Mouse (Mus musculus) liver, postnatal 0 days (tissue): ENCODE data around the gene Prkcd.

ENCODE experiments used
- CTCF ChIP-seq: sonication (generic); IDR thresholded peaks from 2 replicates; pipeline ENCODE4 v1.5.1; 2016; ENCODE audit warnings: antibody characterized with exemption, low read depth
- EP300 ChIP-seq: IDR thresholded peaks from 2 replicates; pipeline ENCODE4 v1.6.1; 2016; ENCODE audit warnings: antibody characterized with exemption, low read depth, mild to moderate bottlenecking

DNA sequence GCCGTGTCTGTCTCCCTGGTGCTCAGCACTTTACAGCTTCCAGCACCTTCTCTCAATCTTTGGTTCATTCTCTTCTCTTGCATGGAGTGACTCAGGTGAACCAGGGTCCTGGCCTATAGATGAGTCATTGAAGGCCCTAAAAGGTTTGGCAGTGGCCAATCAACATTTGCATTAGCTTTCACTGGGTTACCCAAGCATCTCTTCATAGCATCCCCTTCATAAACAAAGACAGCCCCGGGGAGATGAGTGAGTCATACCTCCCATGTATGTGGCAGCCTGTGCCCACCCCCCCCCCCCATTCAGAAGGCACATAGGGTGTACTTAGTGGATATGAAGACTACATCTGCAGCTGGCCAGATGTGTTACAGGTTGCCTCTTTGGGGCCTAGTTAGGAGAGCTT is 69.4 kb downstream of the Prkcd start:
- no peak for TF ChIP-seq CTCF
- TF ChIP-seq EP300 = no peak
